Mouse (Mus musculus) intestine, postnatal 0 days (tissue): ENCODE measurements around the gene Zfp277. TPM values are rescaled to one million over a fixed set of nuclear protein-coding genes. Genes with fewer than 3 reads are reported as not detected.

Experiments used
- ATAC-seq: fragments of 200-750 bp; cut with Nextera tagmentation; 2 replicates; pipeline ENCODE4 v1.8.0; 2017; ENCODE audit warnings: mild to moderate bottlenecking, moderate TSS enrichment, moderate library complexity
- H3K27ac ChIP-seq: fragments of 300-500 bp; sonication (generic); 2 replicates; pipeline ENCODE4 v1.5.1; 2014; ENCODE audit warnings: mild to moderate bottlenecking, low read depth, low read length, moderate library complexity
- H3K27me3 ChIP-seq: fragments of 300-500 bp; sonication (generic); replicated peaks from 2 replicates; pipeline ENCODE4 v1.6.1; 2014; ENCODE audit warnings: low read length, mixed read lengths; ENCODE audit not compliant: control insufficient read depth, insufficient read depth
- H3K36me3 ChIP-seq: fragments of 300-500 bp; sonication (generic); 2 replicates; pipeline ENCODE4 v1.6.1; 2014; ENCODE audit warnings: mild to moderate bottlenecking, moderate library complexity; ENCODE audit not compliant: control insufficient read depth, insufficient read depth
- H3K4me1 ChIP-seq: fragments of 300-500 bp; sonication (generic); replicated peaks from 2 replicates; pipeline ENCODE4 v1.6.1; 2014; ENCODE audit warnings: antibody characterized with exemption, low read length, mixed read lengths; ENCODE audit not compliant: control insufficient read depth, insufficient read depth
- H3K4me2 ChIP-seq: fragments of 300-500 bp; sonication (generic); replicated peaks from 2 replicates; pipeline ENCODE4 v1.6.1; 2014; ENCODE audit warnings: low read depth, mild to moderate bottlenecking, moderate library complexity
- H3K4me3 ChIP-seq: fragments of 300-500 bp; sonication (generic); 2 replicates; pipeline ENCODE4 v1.5.1; 2014; ENCODE audit warnings: low read depth, low read length
- H3K9ac ChIP-seq: fragments of 300-500 bp; sonication (generic); 2 replicates; pipeline ENCODE4 v1.6.1; 2014; ENCODE audit warnings: mild to moderate bottlenecking, low read depth, low read length
- H3K9me3 ChIP-seq: fragments of 300-500 bp; sonication (generic); 2 replicates; pipeline ENCODE4 v1.6.1; 2016; ENCODE audit warnings: mixed run types; ENCODE audit not compliant: control insufficient read depth
- CTCF ChIP-seq: sonication (generic); IDR thresholded peaks from 2 replicates; pipeline ENCODE4 v1.5.1; 2016; ENCODE audit warnings: low read depth, mild to moderate bottlenecking, control low read depth, antibody characterized with exemption, moderate library complexity
- WGBS: fragments of 180-500 bp; shearing (Covaris S2); extraction: QIAGEN DNeasy Blood & Tissue Kit; methylation state at CpG from one replicate; pipeline ENCODE4 v1.1.7; 2014; 5-methylcytosine and 5-hydroxymethylcytosine counted together
- polyA plus RNA-seq: library from polyadenylated mRNA; unstranded; fragments of >200 nt; fragmentation: Nextera tagmentation; extraction: Ambion mirVana; gene quantifications from 2 replicates; pipeline ENCODE4 v1.2.1, GENCODE M21; 2015

Zfp277 gene
- polyA plus RNA-seq, 1 experiment from 2014 or later: 19.9 TPM

GRCm38 (mm10) chr12:40348251-40348650, 97.5 kb downstream of the Zfp277 start:
- H3K4me1 ChIP-seq: 0 out of 2 replicates have a peak, but pooled peaks cover 3% of the 10 kb centered on the region
- H3K27me3 ChIP-seq: no peaks in the 10 kb centered on the region
- ATAC-seq: peak; percentile 63
- no peak for TF ChIP-seq CTCF
- H3K4me3 ChIP-seq: no peak overlapping the region
- H3K9ac ChIP-seq: no peak overlapping the region
- H3K27ac ChIP-seq: no peak overlapping the region
- H3K4me2 ChIP-seq: no peak overlapping the region
- H3K36me3 ChIP-seq: peaks cover 6% of the 10 kb centered on the region; the same call in 1 of the 2 replicates
- 42% methylated on average over 4 of the region's 4 CpGs for WGBS
- H3K9me3 ChIP-seq: no peaks in the 10 kb centered on the region

GRCm38 (mm10) chr12:40347060-40347698, 98.5 kb downstream of the Zfp277 start:
- Histone ChIP-seq H3K9ac (no peak overlapping the region), H3K4me2 (no peak overlapping the region), H3K4me1 (0 out of 2 replicates have a peak, but pooled peaks cover 3% of the 10 kb centered on the region), H3K27me3 (no peaks in the 10 kb centered on the region), H3K27ac (no peak overlapping the region), H3K9me3 (no peaks in the 10 kb centered on the region), H3K4me3 (no peak overlapping the region), H3K36me3 (peaks cover 6% of the 10 kb centered on the region; the same call in 1 of the 2 replicates)
- no peak for ATAC-seq
- no peak for TF ChIP-seq CTCF
- WGBS: 83% methylated on average over 10 of the region's 10 CpGs

GRCm38 (mm10) chr12:40341443-40341842, 104.3 kb downstream of the Zfp277 start:
- no peaks in the 10 kb centered on the region for H3K36me3 ChIP-seq
- 41% methylated on average over 5 of the region's 5 CpGs for WGBS
- TF ChIP-seq CTCF: no peak
- no peak overlapping the region for H3K27ac ChIP-seq
- H3K9me3 ChIP-seq: no peaks in the 10 kb centered on the region
- no peak overlapping the region for H3K9ac ChIP-seq
- H3K27me3 ChIP-seq: no peaks in the 10 kb centered on the region
- no peaks in the 10 kb centered on the region for H3K4me1 ChIP-seq
- no peak overlapping the region for H3K4me3 ChIP-seq
- H3K4me2 ChIP-seq: no peak overlapping the region
- ATAC-seq: no peak

GRCm38 (mm10) chr12:40335303-40335702, 110.4 kb downstream of the Zfp277 start:
- TF ChIP-seq CTCF: no peak
- WGBS: 41% methylated on average over 3 of the region's 3 CpGs
- Histone ChIP-seq H3K36me3 (no peaks in the 10 kb centered on the region), H3K4me2 (no peak overlapping the region), H3K9ac (no peak overlapping the region), H3K27me3 (no peaks in the 10 kb centered on the region), H3K4me3 (no peak overlapping the region), H3K4me1 (no peaks in the 10 kb centered on the region), H3K9me3 (no peaks in the 10 kb centered on the region), H3K27ac (no peak overlapping the region)
- peak; percentile 93 for ATAC-seq

- Histone ChIP-seq H3K9me3 (no peaks in the 10 kb centered on the region), H3K4me3 (no peak overlapping the region), H3K27me3 (no peaks in the 10 kb centered on the region), H3K27ac (no peak overlapping the region), H3K4me1 (no peaks in the 10 kb centered on the region), H3K36me3 (no peaks in the 10 kb centered on the region), H3K4me2 (no peak overlapping the region), H3K9ac (no peak overlapping the region)
- TF ChIP-seq CTCF: no peak
- no peak for ATAC-seq
- 97% methylated on average over 3 of the region's 3 CpGs for WGBS
Observed at GRCm38 (mm10) chr12:40331467-40331866, 114.2 kb downstream of the Zfp277 start.

GRCm38 (mm10) chr12:40327012-40327660, 118.6 kb downstream of the Zfp277 start:
- H3K36me3 ChIP-seq: no peaks in the 10 kb centered on the region
- no peak for ATAC-seq
- WGBS: 66% methylated on average over 5 of the region's 5 CpGs
- H3K27me3 ChIP-seq: no peaks in the 10 kb centered on the region
- no peaks in the 10 kb centered on the region for H3K9me3 ChIP-seq
- H3K4me2 ChIP-seq: no peak overlapping the region
- no peak overlapping the region for H3K9ac ChIP-seq
- H3K27ac ChIP-seq: no peak overlapping the region
- H3K4me1 ChIP-seq: no peaks in the 10 kb centered on the region
- TF ChIP-seq CTCF: no peak
- H3K4me3 ChIP-seq: no peak overlapping the region
